Mouse (Mus musculus) cerebellum, adult 2 months (tissue): ENCODE results near the gene Trmt1.

Experiments used
- CTCF ChIP-seq: fragments of 200-500 bp; IDR thresholded peaks from 2 replicates; pipeline ENCODE4 v1.5.1; 2011; ENCODE audit warnings: low read depth, mild to moderate bottlenecking, control low read depth, low read length, moderate library complexity, borderline replicate concordance; ENCODE audit not compliant: insufficient read depth
- POLR2A ChIP-seq: fragments of 200-500 bp; IDR thresholded peaks from 2 replicates; pipeline ENCODE4 v1.6.1; 2011; ENCODE audit warnings: low read length, control low read depth, borderline replicate concordance; ENCODE audit not compliant: insufficient read depth

DNA sequence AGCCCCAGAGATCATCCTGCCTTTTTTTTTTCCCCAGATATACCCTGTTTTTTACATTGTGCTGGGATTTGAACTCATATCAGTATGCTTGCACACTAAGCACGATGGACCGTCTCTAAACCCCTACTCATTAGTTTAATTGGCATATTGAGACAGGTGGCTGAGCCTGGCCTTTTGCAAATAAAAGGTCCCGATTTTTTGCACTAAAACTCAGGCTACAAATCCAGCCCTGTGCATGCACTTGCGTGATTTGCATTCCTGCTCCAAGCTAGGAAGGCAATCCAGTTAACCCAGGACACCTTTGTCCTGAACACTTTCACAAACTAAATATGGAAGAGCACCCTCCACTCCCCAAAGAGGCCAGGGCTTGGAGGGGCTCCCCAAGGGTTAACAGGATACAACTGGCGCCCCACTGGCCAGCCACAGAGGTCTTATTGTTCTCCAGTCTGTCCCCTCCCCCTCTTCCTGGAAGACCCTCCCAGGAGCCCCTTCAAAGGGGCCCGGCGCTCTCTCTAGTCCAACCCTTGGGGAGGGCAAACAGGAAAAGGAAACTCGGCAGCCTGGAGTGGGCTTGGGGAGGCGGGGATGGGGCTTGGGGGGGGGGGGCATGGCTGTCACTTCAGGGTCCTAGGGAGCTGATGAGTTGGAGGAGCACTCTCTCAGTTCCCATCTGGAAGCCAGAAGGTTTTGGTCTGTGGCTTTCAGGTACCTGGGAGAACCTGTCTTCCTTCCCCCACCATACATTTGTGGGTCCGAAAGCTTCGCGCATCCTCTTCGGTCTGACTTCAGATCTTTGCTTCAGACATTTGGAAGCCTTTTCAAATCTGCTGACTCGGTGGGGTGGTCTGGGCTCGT, 30.5 kb upstream of the Trmt1 start:
- TF ChIP-seq POLR2A (no peak), CTCF (no peak)
